ENCODE assay signal across 8 mouse cellular contexts in genomic region chr13:21710031-21710711, GRCm38 (mm10). TPM values are rescaled to one million over a fixed set of nuclear protein-coding genes. Genes with fewer than 3 reads are reported as not detected.
DNase-seq lines count a peak whose midpoint lies in the region; ATAC-seq lines count a peak whose summit lies in the region.

No protein-coding gene starts in this region.

- intact Hi-C loops in left cerebral cortex, postnatal 4 days (cut with DNase I), result loop anchor here (5.0 kb wide), 1 partner anchor 1702 kb away; no protein-coding TSS in a partner anchor

- peak; percentile 79 for ATAC-seq in embryonic facial prominence, embryonic 11.5 days (replicated peaks; ENCODE audit: insufficient number of reproducible peaks, low FRiP score, low TSS enrichment, low read depth)
- ATAC-seq in midbrain, embryonic 11.5 days (ENCODE audit: low FRiP score), result peak; percentile 80

- peak overlapping the region; percentile 29; the same call in 1 of the 2 replicates for H3K4me2 ChIP-seq in embryonic facial prominence, embryonic 11.5 days (ENCODE audit: low read depth, low read length)
- peak overlapping the region; percentile 39 for H3K4me2 ChIP-seq in midbrain, embryonic 11.5 days

- H3K9ac ChIP-seq in embryonic facial prominence, embryonic 11.5 days (replicated peaks; ENCODE audit: low read length), result peak overlapping the region; percentile 62
- peak overlapping the region; percentile 68 for H3K9ac ChIP-seq in midbrain, embryonic 11.5 days (ENCODE audit: low read length)

- 0 out of 2 replicates have a peak overlapping the region, but pooled peaks have one; percentile 28 for H3K27ac ChIP-seq in embryonic facial prominence, embryonic 11.5 days (replicated peaks; ENCODE audit: low read depth, low read length)
- peak overlapping the region; percentile 36; the same call in 1 of the 2 replicates for H3K27ac ChIP-seq in midbrain, embryonic 11.5 days (ENCODE audit: low read depth, low read length)

- no peaks in the 10 kb centered on the region for H3K36me3 ChIP-seq in embryonic facial prominence, embryonic 11.5 days (replicated peaks; ENCODE audit: control insufficient read depth, insufficient read depth, low read depth, low read length)
- no peaks in the 10 kb centered on the region for H3K36me3 ChIP-seq in midbrain, embryonic 11.5 days (ENCODE audit: control insufficient read depth, insufficient read depth, low read length)

- DNase-seq in adrenal gland, postnatal 14 days, result peak; percentile 93
- DNase-seq in embryonic facial prominence, embryonic 11.5 days (ENCODE audit: low spot score), result peak; percentile 91
- DNase-seq in heart, adult 11 months, result peak; percentile 98
- peak; percentile 77 for DNase-seq in kidney, adult 11 months
- DNase-seq in left cerebral cortex, postnatal 4 days, result peak; percentile 90
- peak; percentile 99 for DNase-seq in midbrain, embryonic 11.5 days (ENCODE audit: low spot score, missing footprints)
- DNase-seq in right cerebral cortex, postnatal 4 days, result peak; percentile 89
- DNase-seq in yolk sac, embryonic 10.5 days (ENCODE audit: low spot score), result peak; percentile 89

- H3K4me1 ChIP-seq in embryonic facial prominence, embryonic 11.5 days (ENCODE audit: control insufficient read depth, insufficient read depth, low read length), result no peaks in the 10 kb centered on the region
- peaks cover 4% of the 10 kb centered on the region for H3K4me1 ChIP-seq in midbrain, embryonic 11.5 days (ENCODE audit: control insufficient read depth, insufficient read depth, low read length)

- H3K9me3 ChIP-seq in embryonic facial prominence, embryonic 11.5 days (replicated peaks; ENCODE audit: control insufficient read depth, low read length), result no peaks in the 10 kb centered on the region
- no peaks in the 10 kb centered on the region for H3K9me3 ChIP-seq in midbrain, embryonic 11.5 days (ENCODE audit: control insufficient read depth, low read length)

- peak overlapping the region; percentile 55 for H3K4me3 ChIP-seq in embryonic facial prominence, embryonic 11.5 days (ENCODE audit: low read depth, low read length)
- H3K4me3 ChIP-seq in midbrain, embryonic 11.5 days (ENCODE audit: low read depth, low read length), result peak overlapping the region; percentile 61

- H3K27me3 ChIP-seq in embryonic facial prominence, embryonic 11.5 days (ENCODE audit: control insufficient read depth, insufficient read depth, low read length), result no peaks in the 10 kb centered on the region
- H3K27me3 ChIP-seq in midbrain, embryonic 11.5 days (ENCODE audit: control insufficient read depth, insufficient read depth, low read length), result no peaks in the 10 kb centered on the region

- WGBS in embryonic facial prominence, embryonic 11.5 days, result under 1% methylated on average over 32 of the region's 32 CpGs
- under 1% methylated on average over 32 of the region's 32 CpGs for WGBS in midbrain, embryonic 11.5 days

RNA-seq across cellular contexts. Expression of gene Hist1h2bl, which starts 5.8 kb away (rescaled TPM):
- 191 and 254 TPM in 2 replicates for total RNA-seq in adrenal gland, postnatal 14 days (2021)
- 4.6 TPM in 2 replicates for polyA plus RNA-seq in embryonic facial prominence, embryonic 11.5 days (2014; fragmentation: Nextera tagmentation; extraction: Ambion mirVana)
- 100 to 1,000 TPM; 112 to 115 TPM for total RNA-seq in left cerebral cortex, postnatal 4 days (2021)
- 0.85 and 2.7 TPM in 2 replicates for polyA plus RNA-seq in midbrain, embryonic 11.5 days (2014; fragmentation: Nextera tagmentation; extraction: Ambion mirVana)

RNA-seq across cellular contexts. Expression of gene Hist1h2ai, which starts 6.1 kb away (rescaled TPM):
- 129 and 184 TPM in 2 replicates for total RNA-seq in adrenal gland, postnatal 14 days (2021)
- 26.6 and 30.4 TPM in 2 replicates for polyA plus RNA-seq in embryonic facial prominence, embryonic 11.5 days (2014; fragmentation: Nextera tagmentation; extraction: Ambion mirVana)
- 100 to 1,000 TPM; 129 to 178 TPM for total RNA-seq in left cerebral cortex, postnatal 4 days (2021)
- 19.8 and 20.9 TPM in 2 replicates for polyA plus RNA-seq in midbrain, embryonic 11.5 days (2014; fragmentation: Nextera tagmentation; extraction: Ambion mirVana)

RNA-seq across cellular contexts. Expression of gene Hist1h3h, which starts 7.3 kb away (rescaled TPM):
- 287 and 324 TPM in 2 replicates for total RNA-seq in adrenal gland, postnatal 14 days (2021)
- polyA plus RNA-seq in embryonic facial prominence, embryonic 11.5 days (2014; fragmentation: Nextera tagmentation; extraction: Ambion mirVana), result 9.7 and 14.7 TPM in 2 replicates
- 100 to 1,000 TPM; 159 to 180 TPM for total RNA-seq in left cerebral cortex, postnatal 4 days (2021)
- 11.6 and 12.9 TPM in 2 replicates for polyA plus RNA-seq in midbrain, embryonic 11.5 days (2014; fragmentation: Nextera tagmentation; extraction: Ambion mirVana)

RNA-seq across cellular contexts. Expression of gene Hist1h2bm, which starts 11.7 kb away (rescaled TPM):
- total RNA-seq in adrenal gland, postnatal 14 days (2021), result 57.9 and 74.0 TPM in 2 replicates
- 6.3 and 6.4 TPM in 2 replicates for polyA plus RNA-seq in embryonic facial prominence, embryonic 11.5 days (2014; fragmentation: Nextera tagmentation; extraction: Ambion mirVana)
- 10 to 100 TPM; 34.8 to 37.4 TPM for total RNA-seq in left cerebral cortex, postnatal 4 days (2021)
- polyA plus RNA-seq in midbrain, embryonic 11.5 days (2014; fragmentation: Nextera tagmentation; extraction: Ambion mirVana), result 4.2 and 5.7 TPM in 2 replicates

RNA-seq across cellular contexts. Expression of gene Olfr1359, which starts 12.3 kb away (rescaled TPM):
- total RNA-seq in adrenal gland, postnatal 14 days (2021), result not detected in 2 replicates
- polyA plus RNA-seq in embryonic facial prominence, embryonic 11.5 days (2014; fragmentation: Nextera tagmentation; extraction: Ambion mirVana), result not detected in 2 replicates
- total RNA-seq in left cerebral cortex, postnatal 4 days (2021), result not detected
- polyA plus RNA-seq in midbrain, embryonic 11.5 days (2014; fragmentation: Nextera tagmentation; extraction: Ambion mirVana), result not detected in 2 replicates

Comparison
In these comparisons a context has a peak if more than half of its experiments do, and no peak if none do; other contexts are left out.
1. Peak in every context shown above with its lines: DNase-seq, ATAC-seq, H3K4me3 ChIP-seq and H3K27ac ChIP-seq.